Mouse (Mus musculus) myocyte (in vitro differentiated cells): ENCODE results near the gene Wipf2.
A peak's percentile ranks its signal among the peaks of the same experiment; 100 is the strongest.

ENCODE experiments used
- CEBPB ChIP-seq: IDR thresholded peaks from 2 replicates; pipeline ENCODE4 v1.6.1; 2011; ENCODE audit warnings: mild to moderate bottlenecking, moderate library complexity; ENCODE audit not compliant: poor library complexity, insufficient read depth, severe bottlenecking
- E2F4 ChIP-seq: IDR thresholded peaks from one replicate; pipeline ENCODE4 v1.6.1; 2011; ENCODE audit warnings: mild to moderate bottlenecking, control low read depth, moderate library complexity; ENCODE audit not compliant: insufficient read depth
- MAX ChIP-seq: IDR thresholded peaks from one replicate; pipeline ENCODE4 v1.6.1; 2011; ENCODE audit warnings: low read depth, mild to moderate bottlenecking, control low read depth
- MYOD1 ChIP-seq, 3 experiments: IDR thresholded peaks; one replicate each; pipeline ENCODE4 v1.6.1; 2011; ENCODE audit warnings: control low read depth in 2 of 3, low read depth in 2 of 3, mild to moderate bottlenecking in 2 of 3, moderate library complexity in 1 of 3; ENCODE audit not compliant: insufficient read length in 2 of 3, control insufficient read depth in 1 of 3
- MYOG ChIP-seq, 3 experiments: IDR thresholded peaks; one replicate each; pipeline ENCODE4 v1.6.1; 2011; ENCODE audit warnings: control low read depth in 2 of 3, low read depth in 2 of 3, mild to moderate bottlenecking in 2 of 3; ENCODE audit not compliant: insufficient read length in 2 of 3, control insufficient read depth in 1 of 3, insufficient read depth in 1 of 3
- POLR2A ChIP-seq: IDR thresholded peaks from one replicate; pipeline ENCODE4 v1.6.1; 2011; ENCODE audit warnings: low read depth, mild to moderate bottlenecking, control low read depth, moderate library complexity; ENCODE audit not compliant: insufficient read length
- POLR2AphosphoS2 ChIP-seq: IDR thresholded peaks from one replicate; pipeline ENCODE4 v1.6.1; 2011; ENCODE audit warnings: low read depth, control low read depth; ENCODE audit not compliant: insufficient read length
- REST ChIP-seq: IDR thresholded peaks from one replicate; pipeline ENCODE4 v1.6.1; 2011; ENCODE audit warnings: mild to moderate bottlenecking, control low read depth, moderate library complexity; ENCODE audit not compliant: insufficient read depth, insufficient read length
- SRF ChIP-seq: IDR thresholded peaks from one replicate; pipeline ENCODE4 v1.6.1; 2011; ENCODE audit warnings: low read depth; ENCODE audit not compliant: control insufficient read depth, insufficient read length
- TCF12 ChIP-seq: IDR thresholded peaks from one replicate; pipeline ENCODE4 v1.6.1; 2011; ENCODE audit warnings: mild to moderate bottlenecking, control low read depth; ENCODE audit not compliant: poor library complexity, insufficient read depth, severe bottlenecking
- TCF3 ChIP-seq: IDR thresholded peaks from one replicate; pipeline ENCODE4 v1.6.1; 2011; ENCODE audit warnings: low read depth, control low read depth; ENCODE audit not compliant: insufficient read length
- USF1 ChIP-seq: IDR thresholded peaks from one replicate; pipeline ENCODE4 v1.6.1; 2011; ENCODE audit warnings: low read depth, mild to moderate bottlenecking, control low read depth, moderate library complexity

DNA sequence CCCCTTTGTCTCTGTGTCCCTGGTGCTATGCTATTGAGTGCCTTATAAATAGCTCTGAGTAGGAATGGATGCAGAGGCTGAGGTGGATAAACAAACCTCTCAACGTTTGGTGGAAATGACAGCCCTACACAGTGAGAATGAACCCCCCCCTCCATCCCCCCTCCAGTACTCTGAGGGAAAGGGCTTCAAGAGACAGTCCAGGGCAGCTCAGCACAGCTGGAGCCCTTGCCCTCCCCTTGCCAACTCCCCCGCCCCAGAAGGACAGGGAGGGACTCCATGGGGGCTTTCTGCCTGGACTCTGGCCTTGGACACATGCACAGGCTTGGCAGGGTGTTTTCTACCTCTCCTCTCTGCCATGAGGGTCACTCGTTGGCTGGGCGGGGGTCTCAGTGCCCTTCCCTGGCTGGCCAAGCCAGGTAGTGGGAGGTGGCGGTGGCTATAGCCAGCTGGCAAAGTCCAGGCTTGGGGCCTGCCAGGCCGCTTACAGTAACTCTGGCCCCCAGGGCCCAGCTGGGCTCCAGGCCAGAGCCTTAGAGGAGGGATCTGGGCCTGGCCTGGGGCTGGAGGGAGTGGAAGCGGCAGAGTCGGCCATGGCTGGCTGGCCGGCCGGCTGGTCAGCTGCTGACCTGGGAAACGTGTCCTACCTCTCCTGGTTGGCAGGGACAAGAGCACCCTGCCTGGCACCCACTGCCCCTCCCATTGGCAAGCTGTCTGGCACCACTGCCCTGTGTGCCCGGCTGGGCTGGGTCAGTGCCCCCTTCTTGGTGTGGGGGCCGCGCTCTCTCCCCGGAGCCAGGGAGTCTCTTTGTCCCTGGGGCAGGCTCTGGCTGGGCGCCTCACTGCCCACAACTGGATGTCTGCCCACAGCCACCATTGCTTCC, 87.8 kb downstream of the Wipf2 start:
- no peak for TF ChIP-seq SRF
- TF ChIP-seq POLR2A = peak; percentile 70
- no peak for TF ChIP-seq USF1
- no peak for TF ChIP-seq MAX
- no peak for TF ChIP-seq TCF12
- TF ChIP-seq POLR2AphosphoS2 = peak; percentile 68
- TF ChIP-seq MYOG (IDR thresholded peaks at IDR 0.05; ENCODE audit: control insufficient read depth in 1 of 3, insufficient read depth in 1 of 3, insufficient read length in 2 of 3, low read depth in 2 of 3) = peak in 1 of 3 experiments; percentile 46
- TF ChIP-seq CEBPB = no peak
- TF ChIP-seq E2F4 = no peak
- TF ChIP-seq MYOD1 (IDR thresholded peaks at IDR 0.05; ENCODE audit: control insufficient read depth in 1 of 3, insufficient read length in 2 of 3, low read depth in 2 of 3) = peak in 1 of 3 experiments; percentile 54
- no peak for TF ChIP-seq TCF3
- no peak for TF ChIP-seq REST
